Mouse (Mus musculus) thymus, adult 2 months (tissue): ENCODE results near the gene Spint5. TPM values are rescaled to one million over a fixed set of nuclear protein-coding genes. Genes with fewer than 3 reads are reported as not detected.

Source experiments
- DNase-seq: peaks from one replicate; pipeline ENCODE4 v3.0.0; 2021
- H3K27ac ChIP-seq: fragments of 200-500 bp; 2 replicates; pipeline ENCODE4 v1.5.1; 2012; ENCODE audit warnings: low read length, control low read depth; ENCODE audit not compliant: control insufficient read depth, insufficient read depth
- H3K27me3 ChIP-seq: fragments of 200-500 bp; 2 replicates; pipeline ENCODE4 v1.6.1; 2012; ENCODE audit warnings: mild to moderate bottlenecking, low read length, moderate library complexity, mixed read lengths; ENCODE audit not compliant: control insufficient read depth, insufficient read depth
- H3K36me3 ChIP-seq: fragments of 200-500 bp; 2 replicates; pipeline ENCODE4 v1.6.1; 2012; ENCODE audit warnings: mild to moderate bottlenecking, low read length, moderate library complexity; ENCODE audit not compliant: control insufficient read depth, insufficient read depth
- H3K4me1 ChIP-seq: fragments of 200-500 bp; replicated peaks from 2 replicates; pipeline ENCODE4 v1.6.1; 2012; ENCODE audit warnings: low read length; ENCODE audit not compliant: control insufficient read depth, insufficient read depth
- H3K4me3 ChIP-seq: fragments of 200-500 bp; 2 replicates; pipeline ENCODE4 v1.5.1; 2012; ENCODE audit warnings: mild to moderate bottlenecking, low read length, control low read depth, moderate library complexity; ENCODE audit not compliant: control insufficient read depth, insufficient read depth
- CTCF ChIP-seq: fragments of 200-500 bp; IDR thresholded peaks from 2 replicates; pipeline ENCODE4 v1.5.1; 2012; ENCODE audit warnings: mild to moderate bottlenecking, control low read depth, low read length, moderate library complexity, borderline replicate concordance; ENCODE audit not compliant: control insufficient read depth, poor library complexity, insufficient read depth; ENCODE audit errors: extremely low read depth
- POLR2A ChIP-seq: fragments of 200-500 bp; IDR thresholded peaks from 2 replicates; pipeline ENCODE4 v1.6.1; 2012; ENCODE audit warnings: mild to moderate bottlenecking, low read length, control low read depth, moderate library complexity; ENCODE audit not compliant: control insufficient read depth, poor library complexity, insufficient read depth; ENCODE audit errors: extremely low read depth
- WGBS: fragments of 180-500 bp; shearing (Covaris S2); methylation state at CpG from one replicate; pipeline ENCODE4 v1.1.7; 2018; 5-methylcytosine and 5-hydroxymethylcytosine counted together
- polyA plus RNA-seq: library from polyadenylated mRNA; depleted of rRNA; stranded (reverse); fragments of >200 nt; gene quantifications from 2 replicates; pipeline ENCODE4 v1.2.3, GENCODE M21; 2012; rRNA removed

The Spint5 gene
- polyA plus RNA-seq: not detected in 2 replicates

DNA sequence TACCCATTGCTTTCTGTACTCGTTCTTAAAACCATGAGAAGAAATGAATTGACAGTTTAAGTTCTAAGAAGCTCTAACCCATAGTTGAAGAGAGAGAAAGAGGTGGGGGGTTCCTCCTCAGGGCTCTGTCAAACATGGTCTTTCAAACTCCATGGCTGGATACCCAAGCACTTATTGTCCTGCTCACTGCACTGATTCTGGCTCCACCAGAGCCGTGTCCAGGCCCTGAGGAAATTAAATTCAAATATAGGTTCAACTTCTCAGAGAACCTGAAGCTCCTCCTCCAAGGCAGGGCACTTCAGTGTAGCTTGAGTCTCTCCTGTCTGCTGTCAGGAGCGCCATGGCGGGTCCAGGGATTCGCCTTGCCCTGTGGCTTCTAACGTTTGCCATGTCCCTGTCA, at the start of gene Spint5:
Gene Spint5, plus strand, starts transcription at position 301 of the 400 bp plus-strand sequence.
- Histone ChIP-seq H3K27me3 (no peaks in the 10 kb centered on the region; the same call in 1 of the 2 replicates), H3K36me3 (no peaks in the 10 kb centered on the region), H3K27ac (no peak within 1 kb of the TSS), H3K4me1 (no peaks in the 10 kb centered on the region), H3K4me3 (no peak within 1 kb of the TSS)
- no peak for DNase-seq
- no peak for TF ChIP-seq CTCF
- TF ChIP-seq POLR2A: no peak
- 87% methylated on average over 6 of the region's 6 CpGs for WGBS

DNA sequence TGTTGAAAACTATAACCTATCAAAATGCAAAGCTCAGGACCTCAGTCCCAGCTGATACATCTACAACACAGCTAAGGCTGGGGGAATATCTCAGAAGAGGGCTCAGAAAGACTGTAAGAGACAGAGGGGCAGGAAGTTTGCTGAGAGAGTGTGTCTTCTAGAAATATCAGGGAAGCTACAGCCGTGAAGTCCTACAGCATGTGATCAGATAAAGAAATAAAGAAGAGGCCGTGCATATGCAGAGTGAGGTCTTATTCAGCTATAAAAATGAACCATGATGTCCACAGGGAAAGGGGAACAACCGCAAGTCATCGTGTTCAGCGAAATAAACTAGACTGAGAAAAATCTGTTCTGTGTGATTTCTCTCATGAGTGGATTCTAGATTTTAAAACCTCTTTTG, 44.8 kb upstream of the Spint5 start:
- no peak overlapping the region for H3K4me3 ChIP-seq
- no peaks in the 10 kb centered on the region for H3K27me3 ChIP-seq
- no peak for DNase-seq
- TF ChIP-seq CTCF: no peak
- no peak for TF ChIP-seq POLR2A
- no peaks in the 10 kb centered on the region; the same call in 1 of the 2 replicates for H3K4me1 ChIP-seq
- no peaks in the 10 kb centered on the region for H3K36me3 ChIP-seq
- WGBS: 77% methylated on average over 5 of the region's 5 CpGs
- H3K27ac ChIP-seq: no peak overlapping the region

DNA sequence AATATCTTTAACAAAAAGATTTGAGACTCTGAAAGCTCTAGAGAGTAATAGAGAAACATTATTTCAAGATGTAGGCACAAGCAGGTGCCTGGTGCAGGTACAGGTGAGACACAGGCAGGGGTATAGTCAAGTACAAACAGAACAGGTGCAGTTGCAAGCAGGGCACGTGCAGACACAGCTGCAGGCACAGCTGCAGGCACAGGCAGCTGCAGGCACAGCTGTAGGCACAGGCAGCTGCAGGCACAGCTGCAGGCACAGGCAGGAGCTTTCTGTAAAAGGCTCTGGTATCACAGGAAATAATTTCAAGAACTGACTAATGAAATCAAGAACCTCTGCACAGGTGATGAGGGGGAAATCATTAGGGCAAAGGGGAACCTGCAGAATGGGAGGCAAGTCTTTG, 44.2 kb upstream of the Spint5 start:
- DNase-seq: no peak
- TF ChIP-seq POLR2A: no peak
- no peak for TF ChIP-seq CTCF
- Histone ChIP-seq H3K36me3 (no peaks in the 10 kb centered on the region), H3K27me3 (no peaks in the 10 kb centered on the region), H3K27ac (no peak overlapping the region), H3K4me1 (no peaks in the 10 kb centered on the region; the same call in 1 of the 2 replicates), H3K4me3 (no peak overlapping the region)
- 30% methylated on average over 1 of the region's 1 CpGs for WGBS

DNA sequence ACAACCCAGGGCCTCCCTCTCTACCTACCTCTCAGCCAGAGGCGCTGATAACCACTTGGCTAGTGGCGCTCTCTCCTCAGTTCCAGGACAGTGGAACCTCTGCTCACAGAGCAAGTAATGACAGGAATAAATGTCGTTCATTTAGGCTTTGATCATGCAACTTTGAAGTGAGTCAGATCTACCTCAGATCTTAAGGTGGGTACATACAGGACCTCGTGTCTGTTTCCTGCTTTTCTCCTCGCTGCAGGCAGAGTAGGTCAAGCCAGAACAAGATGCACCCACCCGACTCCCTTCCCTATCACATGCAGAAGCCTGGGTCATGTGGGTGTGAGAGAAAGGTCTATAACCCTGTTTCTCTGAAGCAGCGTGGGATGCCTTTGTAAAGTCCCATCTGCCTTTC, 41.1 kb upstream of the Spint5 start, which contains the start of gene Wfdc11:
Gene Wfdc11, minus strand, starts transcription at position 101 of the 400 bp plus-strand sequence.
- H3K36me3 ChIP-seq: no peaks in the 10 kb centered on the region
- no peak for TF ChIP-seq CTCF
- no peak for TF ChIP-seq POLR2A
- no peak within 1 kb of the TSS for H3K4me3 ChIP-seq
- no peak within 1 kb of the TSS for H3K27ac ChIP-seq
- no peaks in the 10 kb centered on the region; the same call in 1 of the 2 replicates for H3K4me1 ChIP-seq
- DNase-seq: no peak
- 63% methylated on average over 7 of the region's 7 CpGs for WGBS
- H3K27me3 ChIP-seq: no peaks in the 10 kb centered on the region

DNA sequence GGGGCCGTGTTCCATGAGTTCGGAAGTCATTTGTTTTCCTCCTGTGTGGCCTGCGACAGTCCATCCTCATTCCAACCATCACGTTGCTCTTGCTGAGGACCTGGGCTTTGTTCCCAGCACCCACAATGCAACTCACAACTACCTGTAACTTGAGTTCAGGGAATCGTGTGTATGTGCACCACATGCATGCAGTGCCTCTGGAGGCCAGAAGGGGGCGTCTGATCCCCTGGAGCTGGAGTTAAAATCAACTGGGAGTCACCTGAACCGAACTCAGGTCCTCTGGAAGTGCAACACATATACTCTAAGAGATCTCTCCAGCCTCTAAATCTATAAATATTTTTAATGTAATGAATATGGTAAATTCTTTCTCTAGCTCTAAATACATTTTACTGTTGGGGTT, 39.0 kb upstream of the Spint5 start:
- 84% methylated on average over 7 of the region's 7 CpGs for WGBS
- TF ChIP-seq CTCF (no peak), POLR2A (no peak)
- DNase-seq: no peak
- peaks cover 8% of the 10 kb centered on the region for H3K4me1 ChIP-seq
- no peak overlapping the region for H3K4me3 ChIP-seq
- H3K27me3 ChIP-seq: no peaks in the 10 kb centered on the region
- H3K36me3 ChIP-seq: no peaks in the 10 kb centered on the region
- no peak overlapping the region for H3K27ac ChIP-seq

DNA sequence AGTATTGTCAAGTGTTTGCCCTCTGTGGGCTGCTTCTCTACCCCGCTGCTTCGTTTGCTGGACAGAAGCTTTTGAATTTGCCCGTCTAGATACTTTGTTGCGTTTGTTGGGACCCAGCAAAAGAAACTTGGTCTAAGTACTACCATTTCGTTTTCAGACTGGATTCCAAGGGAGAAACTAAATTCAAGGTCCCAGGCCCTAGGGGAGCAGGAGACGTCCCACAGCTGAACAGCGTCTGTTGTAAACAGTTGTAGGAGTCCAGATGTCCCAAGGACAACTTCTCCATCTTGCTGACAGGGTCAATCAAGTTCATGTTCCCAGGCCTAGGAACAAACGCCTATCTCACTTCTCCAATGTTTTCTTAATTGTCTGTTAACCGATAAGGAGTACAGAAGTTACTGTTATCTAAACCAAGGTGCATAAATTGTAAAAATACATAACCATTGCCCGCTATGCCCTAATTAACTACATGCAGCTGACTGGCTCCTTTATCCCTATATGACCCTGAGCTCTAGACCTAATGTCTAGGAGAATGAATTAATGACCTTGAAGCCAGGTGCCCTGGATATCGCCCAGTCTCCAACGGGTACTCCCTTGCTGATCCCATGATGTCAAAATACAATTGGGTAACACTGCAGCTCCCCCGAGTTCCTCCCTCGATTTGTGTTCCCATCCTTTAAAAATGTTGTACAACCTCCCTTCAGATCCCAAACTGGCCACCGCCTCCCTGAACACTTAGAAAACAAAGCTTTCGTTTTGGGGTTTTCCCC, 38.0 kb upstream of the Spint5 start:
- Histone ChIP-seq H3K27me3 (no peaks in the 10 kb centered on the region), H3K27ac (no peak overlapping the region), H3K36me3 (no peaks in the 10 kb centered on the region), H3K4me3 (no peak overlapping the region), H3K4me1 (peaks cover 9% of the 10 kb centered on the region)
- no peak for DNase-seq
- WGBS: 96% methylated on average over 16 of the region's 16 CpGs
- no peak for TF ChIP-seq POLR2A
- no peak for TF ChIP-seq CTCF
